Mouse (Mus musculus): ENCODE measurements around the gene Mamstr.
A peak's percentile ranks its signal among the peaks of the same experiment; 100 is the strongest.

The Mamstr gene

GRCm38 (mm10) chr7:45639561-45640027 lies at the start of gene Mamstr:
TSS of gene Mamstr (plus strand) at chr7:45639977.
- DNase-seq (ENCODE audit: low spot score) = no peak

- no peak for DNase-seq (ENCODE audit: low spot score)
These were observed 48.9 kb upstream of the Mamstr start for GRCm38 (mm10) chr7:45590874-45591273.

GRCm38 (mm10) chr7:45591880-45592279 lies 47.9 kb upstream of the Mamstr start:
- DNase-seq (ENCODE audit: low spot score) = no peak

- DNase-seq (ENCODE audit: low spot score) = peak; percentile 53
These were observed 46.5 kb upstream of the Mamstr start for GRCm38 (mm10) chr7:45593118-45593815.

GRCm38 (mm10) chr7:45595176-45595575 lies 44.6 kb upstream of the Mamstr start:
- DNase-seq (ENCODE audit: low spot score) = no peak

GRCm38 (mm10) chr7:45596107-45596506 lies 43.7 kb upstream of the Mamstr start:
- DNase-seq (ENCODE audit: low spot score) = no peak

- DNase-seq (ENCODE audit: low spot score) = no peak
These were observed 42.8 kb upstream of the Mamstr start for GRCm38 (mm10) chr7:45597013-45597412.

- DNase-seq (ENCODE audit: low spot score) = no peak
These were observed 42.2 kb upstream of the Mamstr start for GRCm38 (mm10) chr7:45597527-45597926.

GRCm38 (mm10) chr7:45598960-45599879 lies 40.6 kb upstream of the Mamstr start:
- DNase-seq (ENCODE audit: low spot score) = no peak

GRCm38 (mm10) chr7:45605704-45606289 lies 34.0 kb upstream of the Mamstr start:
- no peak for DNase-seq (ENCODE audit: low spot score)

- DNase-seq (ENCODE audit: low spot score) = no peak
These were observed 30.3 kb upstream of the Mamstr start for GRCm38 (mm10) chr7:45609511-45609910.

- DNase-seq (ENCODE audit: low spot score) = no peak
These were observed 23.5 kb upstream of the Mamstr start for GRCm38 (mm10) chr7:45616277-45616676.

- DNase-seq (ENCODE audit: low spot score) = no peak
These were observed 22.6 kb upstream of the Mamstr start, which contains the start of gene Fut1 for GRCm38 (mm10) chr7:45617042-45617695. TSS of gene Fut1 (plus strand) at chr7:45617289.

- DNase-seq (ENCODE audit: low spot score) = no peak
These were observed 21.5 kb upstream of the Mamstr start for GRCm38 (mm10) chr7:45618316-45618715.

GRCm38 (mm10) chr7:45619592-45619991 lies 20.2 kb upstream of the Mamstr start:
- DNase-seq (ENCODE audit: low spot score) = no peak

- no peak for DNase-seq (ENCODE audit: low spot score)
These were observed 18.3 kb upstream of the Mamstr start, which contains the start of gene Izumo1 for GRCm38 (mm10) chr7:45621443-45621842. TSS of gene Izumo1 (plus strand) at chr7:45621811.

GRCm38 (mm10) chr7:45623507-45623906 lies 16.3 kb upstream of the Mamstr start:
- DNase-seq (ENCODE audit: low spot score) = no peak

- no peak for DNase-seq (ENCODE audit: low spot score)
These were observed 15.1 kb upstream of the Mamstr start for GRCm38 (mm10) chr7:45624718-45625117.

GRCm38 (mm10) chr7:45625481-45625880 lies 14.3 kb upstream of the Mamstr start:
- no peak for DNase-seq (ENCODE audit: low spot score)

- no peak for DNase-seq (ENCODE audit: low spot score)
These were observed 13.2 kb upstream of the Mamstr start for GRCm38 (mm10) chr7:45626571-45627076.

- DNase-seq (ENCODE audit: low spot score) = no peak
These were observed 12.5 kb upstream of the Mamstr start, which contains the start of gene Rasip1 for GRCm38 (mm10) chr7:45627261-45627660. TSS of gene Rasip1 (plus strand) at chr7:45627488.

All from ovary, postnatal 14 days (tissue).